Mouse (Mus musculus) lung, adult 2 months (tissue): ENCODE data around the gene Dclk1.
A peak's percentile ranks its signal among the peaks of the same experiment; 100 is the strongest.

Experiments
- CTCF ChIP-seq: fragments of 200-500 bp; IDR thresholded peaks from 2 replicates; pipeline ENCODE4 v1.5.1; 2011; ENCODE audit warnings: mild to moderate bottlenecking, low read length, control low read depth; ENCODE audit not compliant: insufficient read depth
- POLR2A ChIP-seq: fragments of 200-500 bp; IDR thresholded peaks from 2 replicates; pipeline ENCODE4 v1.6.1; 2011; ENCODE audit warnings: low read depth, mild to moderate bottlenecking, control low read depth, low read length, borderline replicate concordance; ENCODE audit errors: extremely low read depth

DNA sequence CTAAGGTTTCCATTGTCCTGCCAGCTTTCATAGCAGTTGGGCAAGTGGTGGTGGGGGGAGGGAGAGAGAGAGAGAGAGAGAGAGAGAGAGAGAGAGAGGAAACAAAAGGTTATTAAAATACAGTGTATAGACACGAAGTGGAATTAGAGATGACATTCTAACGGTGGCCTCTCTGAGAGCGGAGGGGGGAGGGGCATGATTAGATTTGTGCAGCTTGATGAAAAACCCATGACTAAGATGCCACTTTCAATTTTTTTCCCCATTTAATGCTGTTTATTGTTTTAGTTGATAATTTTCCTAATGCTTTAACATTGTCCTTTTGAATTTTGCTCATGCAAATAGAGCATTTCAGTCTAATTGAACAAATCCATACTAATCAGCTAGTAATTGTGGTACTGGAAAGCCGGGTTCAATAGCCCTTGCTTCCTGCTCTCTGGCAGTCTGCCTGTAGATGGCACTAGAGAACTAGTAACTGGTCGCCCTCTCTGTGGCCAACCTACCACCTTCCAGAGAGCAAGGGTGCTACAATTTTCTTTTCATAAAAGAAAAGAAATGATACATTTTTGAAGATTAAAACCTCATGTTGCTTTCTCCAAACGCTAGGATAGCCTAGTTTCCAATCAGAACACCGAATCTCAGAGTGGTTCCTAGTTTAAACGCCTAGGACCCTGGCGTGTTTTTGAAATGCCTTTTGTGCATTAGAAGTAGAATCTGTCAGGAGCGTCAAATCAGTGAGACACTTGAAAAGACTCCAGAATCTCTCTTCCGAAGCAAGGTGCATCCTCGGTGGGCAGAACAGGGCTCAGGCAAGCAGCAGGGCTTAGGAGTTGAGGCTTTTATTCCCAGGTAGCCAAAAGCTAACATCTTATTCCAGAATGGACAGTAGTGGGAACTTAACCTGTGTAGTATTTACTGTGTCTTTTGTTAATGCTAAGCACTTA, 278.3 kb downstream of the Dclk1 start:
- peak; percentile 80 for TF ChIP-seq CTCF
- TF ChIP-seq POLR2A: no peak
